Mouse (Mus musculus) neural tube, embryonic 13.5 days (tissue): ENCODE data around the gene Tdrkh. TPM values are rescaled to one million over a fixed set of nuclear protein-coding genes. Genes with fewer than 3 reads are reported as not detected.
A peak's percentile ranks its signal among the peaks of the same experiment; 100 is the strongest.

Experiments used
- ATAC-seq: fragments of 200-750 bp; cut with Nextera tagmentation; 2 replicates; pipeline ENCODE4 v1.8.0; 2017; ENCODE audit warnings: low read depth, mild to moderate bottlenecking, moderate TSS enrichment, moderate library complexity
- H3K27ac ChIP-seq: fragments of 300-500 bp; sonication (generic); replicated peaks from 2 replicates; pipeline ENCODE4 v1.5.1; 2015; ENCODE audit warnings: moderate library complexity, mild to moderate bottlenecking, inconsistent platforms
- H3K27me3 ChIP-seq: fragments of 300-500 bp; sonication (generic); 2 replicates; pipeline ENCODE4 v1.6.1; 2015; ENCODE audit warnings: mild to moderate bottlenecking, inconsistent platforms
- H3K36me3 ChIP-seq: fragments of 300-500 bp; sonication (generic); 2 replicates; pipeline ENCODE4 v1.6.1; 2015; ENCODE audit warnings: mild to moderate bottlenecking, inconsistent platforms
- H3K4me1 ChIP-seq: fragments of 300-500 bp; sonication (generic); replicated peaks from 2 replicates; pipeline ENCODE4 v1.6.1; 2015; ENCODE audit warnings: inconsistent platforms
- H3K4me2 ChIP-seq: fragments of 300-500 bp; sonication (generic); 2 replicates; pipeline ENCODE4 v1.6.1; 2015; ENCODE audit warnings: inconsistent platforms, mild to moderate bottlenecking, moderate library complexity
- H3K4me3 ChIP-seq: fragments of 300-500 bp; sonication (generic); 2 replicates; pipeline ENCODE4 v1.5.1; 2015; ENCODE audit warnings: mild to moderate bottlenecking, inconsistent platforms
- H3K9ac ChIP-seq: fragments of 300-500 bp; sonication (generic); 2 replicates; pipeline ENCODE4 v1.6.1; 2015; ENCODE audit warnings: moderate library complexity, mild to moderate bottlenecking, inconsistent platforms
- H3K9me3 ChIP-seq: fragments of 300-500 bp; sonication (generic); 2 replicates; pipeline ENCODE4 v1.6.1; 2016; ENCODE audit warnings: inconsistent platforms
- WGBS: fragments of 180-500 bp; shearing (Covaris S2); methylation state at CpG from one replicate; pipeline ENCODE4 v1.1.7; 2015; 5-methylcytosine and 5-hydroxymethylcytosine counted together
- polyA plus RNA-seq: library from polyadenylated mRNA; unstranded; fragments of >200 nt; fragmentation: Nextera tagmentation; extraction: Ambion mirVana; gene quantifications from 2 replicates; pipeline ENCODE4 v1.2.1, GENCODE M21; 2015

Tdrkh gene
- 51.0 and 51.9 TPM in 2 replicates for polyA plus RNA-seq

DNA sequence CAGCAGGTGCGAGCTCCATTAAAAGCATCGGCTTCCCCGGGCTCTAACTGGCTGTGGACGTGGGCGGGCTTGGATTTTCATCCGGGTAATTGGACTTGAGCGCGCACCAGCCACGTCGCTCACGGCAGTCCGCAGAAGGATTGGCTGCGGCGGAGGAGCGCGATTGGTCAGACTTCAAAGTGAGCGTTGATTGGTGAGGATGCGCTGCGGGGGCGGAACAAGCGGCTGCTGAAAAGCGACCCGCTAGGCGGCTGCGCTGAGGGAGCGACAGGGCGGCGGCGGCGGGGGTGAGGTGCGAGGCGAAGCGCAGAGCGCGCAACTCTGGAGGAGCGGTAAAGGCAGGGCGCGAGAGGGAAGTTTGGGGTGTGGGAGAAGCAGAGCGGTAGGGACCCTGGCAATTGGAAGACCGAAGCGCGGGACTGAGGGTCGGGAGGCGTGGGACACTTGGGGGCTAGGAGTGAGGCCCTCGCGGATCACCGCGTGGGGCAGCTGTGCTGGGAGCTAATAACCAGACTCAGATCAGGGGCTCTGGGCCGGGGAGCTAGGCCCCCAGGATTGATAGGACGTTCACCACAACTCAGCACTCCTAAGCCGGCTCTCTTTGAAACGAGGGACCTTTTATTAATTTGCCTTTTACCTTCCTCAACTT is at the start of gene Tdrkh:
Gene Tdrkh, plus strand, starts transcription at position 243 of the 649 bp plus-strand sequence.
- no peaks in the 10 kb centered on the region for H3K27me3 ChIP-seq
- H3K4me3 ChIP-seq = peak within 1 kb of the TSS; percentile 58
- H3K36me3 ChIP-seq = no peaks in the 10 kb centered on the region
- H3K9ac ChIP-seq = peak within 1 kb of the TSS; percentile 79
- H3K4me2 ChIP-seq = peak within 1 kb of the TSS; percentile 91
- 6% methylated on average over 52 of the region's 52 CpGs for WGBS
- no peaks in the 10 kb centered on the region for H3K9me3 ChIP-seq
- peak within 1 kb of the TSS; percentile 82 for H3K27ac ChIP-seq
- ATAC-seq = peak; percentile 99
- H3K4me1 ChIP-seq = peaks cover 23% of the 10 kb centered on the region

DNA sequence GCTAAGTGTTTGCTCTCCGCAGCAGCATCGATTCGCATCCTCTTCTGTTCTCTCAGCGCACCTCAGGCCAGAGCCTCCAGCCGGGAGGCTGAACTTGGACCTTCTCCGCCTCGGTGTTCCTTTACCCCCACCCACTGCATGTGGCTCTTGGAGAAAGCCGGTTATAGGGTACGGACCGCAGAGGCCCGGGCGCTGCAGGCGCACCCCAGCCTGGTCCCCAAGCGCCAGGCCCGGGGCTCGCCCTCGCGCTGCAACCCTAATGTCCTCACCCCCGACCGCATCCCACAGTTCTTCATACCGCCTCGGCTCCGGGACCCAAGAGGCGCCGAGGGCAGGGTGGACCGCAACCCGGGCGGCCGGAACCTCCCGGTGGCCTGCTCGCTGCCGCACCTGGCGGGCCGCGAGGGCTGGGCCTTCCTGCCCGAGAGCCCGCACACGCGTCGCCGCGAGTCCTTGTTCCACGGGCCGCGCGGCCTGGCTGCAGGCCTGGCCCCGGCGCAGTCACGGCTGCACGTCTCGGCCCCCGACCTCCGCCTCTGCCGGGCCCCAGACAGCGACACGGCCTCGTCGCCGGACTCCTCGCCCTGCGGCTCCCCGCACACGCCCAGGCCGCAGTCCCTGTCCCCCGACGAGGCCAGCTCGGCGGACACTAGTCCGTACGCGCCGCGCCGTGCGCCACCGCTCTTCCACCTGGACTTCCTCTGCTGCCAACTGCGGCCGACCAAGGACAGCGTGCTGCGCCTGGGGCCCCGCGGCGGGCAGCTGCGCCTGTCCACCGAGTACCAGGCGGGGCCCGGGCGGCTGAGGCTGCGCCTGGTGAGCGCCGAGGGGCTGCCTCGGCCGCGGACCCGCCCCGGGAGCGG is 49.6 kb upstream of the Tdrkh start:
- Histone ChIP-seq H3K36me3 (no peaks in the 10 kb centered on the region), H3K4me3 (peak overlapping the region; percentile 58), H3K9ac (peak overlapping the region; percentile 80), H3K27me3 (peaks cover 40% of the 10 kb centered on the region), H3K4me1 (peaks cover 5% of the 10 kb centered on the region; the same call in 1 of the 2 replicates), H3K27ac (0 out of 2 replicates have a peak overlapping the region, but pooled peaks have one; percentile 18), H3K4me2 (peak overlapping the region; percentile 75), H3K9me3 (no peaks in the 10 kb centered on the region)
- peak; percentile 71 for ATAC-seq
- 5% methylated on average over 92 of the region's 97 CpGs for WGBS

DNA sequence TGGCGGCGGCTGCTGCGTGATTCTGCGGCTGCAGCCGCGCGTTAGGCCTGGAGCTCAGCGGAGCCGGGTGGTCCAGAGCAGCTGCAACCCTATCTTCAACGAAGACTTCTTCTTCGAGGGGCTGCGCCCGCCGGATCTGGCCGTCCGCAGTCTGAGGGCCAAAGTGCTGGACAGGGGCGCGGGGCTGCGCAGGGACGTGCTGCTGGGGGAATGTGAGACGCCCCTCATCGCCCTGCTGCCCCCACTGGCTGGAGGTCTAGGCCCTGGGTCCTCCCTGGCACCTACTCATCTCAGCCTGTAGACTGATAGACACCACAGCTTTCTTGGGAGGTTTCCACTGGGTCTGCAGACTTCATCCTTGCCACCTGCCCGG is 48.9 kb upstream of the Tdrkh start:
- H3K4me1 ChIP-seq = peaks cover 5% of the 10 kb centered on the region; the same call in 1 of the 2 replicates
- peaks cover 40% of the 10 kb centered on the region for H3K27me3 ChIP-seq
- H3K9ac ChIP-seq = peak overlapping the region; percentile 80
- H3K9me3 ChIP-seq = no peaks in the 10 kb centered on the region
- H3K4me3 ChIP-seq = peak overlapping the region; percentile 58
- H3K27ac ChIP-seq = 0 out of 2 replicates have a peak overlapping the region, but pooled peaks have one; percentile 18
- ATAC-seq = peak; percentile 37
- peak overlapping the region; percentile 75 for H3K4me2 ChIP-seq
- H3K36me3 ChIP-seq = no peaks in the 10 kb centered on the region
- 3% methylated on average over 23 of the region's 23 CpGs for WGBS

DNA sequence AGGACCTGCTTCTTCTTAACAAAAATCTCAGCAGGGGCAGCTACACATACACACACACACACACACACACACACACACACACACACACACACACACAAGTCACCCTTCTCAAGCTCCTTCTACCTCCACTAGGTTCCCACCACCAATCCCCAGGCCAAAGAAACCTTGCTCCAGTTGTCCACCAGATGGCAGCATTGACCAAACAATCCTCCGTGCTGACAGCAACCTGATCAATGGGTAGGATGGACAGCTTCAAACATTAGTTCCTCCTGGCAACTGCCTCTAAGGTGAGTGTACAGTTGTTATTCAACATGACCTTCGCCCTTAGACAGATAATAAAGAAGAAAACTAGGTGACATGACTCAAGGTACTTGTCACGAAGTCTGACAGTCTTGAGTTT is 46.3 kb upstream of the Tdrkh start:
- no peak overlapping the region for H3K9ac ChIP-seq
- H3K36me3 ChIP-seq = no peaks in the 10 kb centered on the region
- H3K27ac ChIP-seq = no peak overlapping the region
- peak; percentile 32; the same call in 1 of the 2 replicates for ATAC-seq
- H3K4me1 ChIP-seq = peaks cover 10% of the 10 kb centered on the region
- H3K27me3 ChIP-seq = peaks cover 38% of the 10 kb centered on the region
- H3K9me3 ChIP-seq = no peaks in the 10 kb centered on the region
- 19% methylated on average over 3 of the region's 3 CpGs for WGBS
- no peak overlapping the region for H3K4me3 ChIP-seq
- no peak overlapping the region for H3K4me2 ChIP-seq

DNA sequence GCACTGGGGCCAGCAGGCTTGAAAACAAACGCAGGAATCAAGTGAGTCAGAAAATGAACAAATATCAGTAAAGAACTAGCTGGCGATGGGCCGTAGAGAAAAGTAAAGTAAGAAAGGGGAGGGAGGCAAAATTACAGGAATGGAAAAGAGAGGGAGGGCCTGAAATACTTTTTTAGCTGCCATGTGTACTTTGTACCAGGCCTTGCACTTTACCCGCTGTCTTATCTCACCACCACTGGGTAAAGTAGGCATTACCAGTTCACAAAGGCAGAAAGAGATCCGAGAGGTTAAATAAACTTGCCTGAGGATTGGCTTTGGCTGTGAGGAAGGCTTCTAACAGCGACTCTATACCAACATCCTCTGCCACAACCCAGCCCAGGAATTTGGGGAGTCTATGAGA is 45.6 kb upstream of the Tdrkh start:
- Histone ChIP-seq H3K4me2 (no peak overlapping the region), H3K27ac (no peak overlapping the region), H3K4me3 (no peak overlapping the region), H3K9ac (no peak overlapping the region), H3K27me3 (peaks cover 31% of the 10 kb centered on the region), H3K36me3 (no peaks in the 10 kb centered on the region), H3K4me1 (peaks cover 15% of the 10 kb centered on the region), H3K9me3 (no peaks in the 10 kb centered on the region)
- WGBS = 83% methylated on average over 6 of the region's 6 CpGs
- no peak for ATAC-seq

DNA sequence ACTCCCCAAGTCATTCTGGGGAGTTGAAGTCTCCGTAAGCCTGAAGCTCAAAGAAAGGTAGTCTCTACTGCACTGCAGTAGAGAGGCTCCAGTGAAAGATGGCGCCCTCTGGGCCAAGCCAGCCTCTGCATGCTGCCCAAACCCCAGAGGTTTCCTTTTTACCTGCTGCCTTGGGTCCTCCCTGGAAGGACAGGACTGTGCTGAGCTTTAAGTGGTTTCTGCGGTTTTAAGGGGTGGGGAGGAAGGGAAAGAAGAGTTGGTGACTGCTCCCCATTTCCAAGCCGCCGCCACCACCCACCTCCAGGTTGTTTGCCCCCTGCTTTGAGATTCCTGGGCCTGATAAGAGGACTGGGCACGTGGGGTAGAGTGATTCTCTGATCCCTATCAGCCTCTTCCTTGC is 44.4 kb upstream of the Tdrkh start:
- no peak for ATAC-seq

DNA sequence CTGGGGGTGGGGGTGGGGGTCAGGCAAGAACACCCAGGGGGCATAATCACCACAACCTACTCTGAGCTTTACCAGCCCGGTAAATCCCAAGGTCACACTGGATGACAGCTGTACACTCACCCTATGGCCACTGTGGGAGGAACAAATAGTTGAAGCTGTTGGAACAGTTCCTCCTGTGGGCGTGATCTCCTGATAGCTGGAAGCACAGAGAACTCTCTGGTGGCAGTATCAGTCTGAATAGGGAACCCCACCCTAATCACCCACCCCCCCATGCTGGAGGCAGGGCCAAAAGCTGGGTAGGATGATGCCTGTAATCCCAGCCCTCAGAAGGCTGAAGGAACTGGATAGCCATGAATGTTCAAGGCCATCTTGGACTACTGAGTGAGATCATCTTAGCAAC is 43.4 kb upstream of the Tdrkh start:
- Histone ChIP-seq H3K4me2 (no peak overlapping the region), H3K27me3 (peaks cover 30% of the 10 kb centered on the region), H3K9ac (no peak overlapping the region), H3K36me3 (no peaks in the 10 kb centered on the region), H3K27ac (no peak overlapping the region), H3K4me1 (peaks cover 26% of the 10 kb centered on the region), H3K4me3 (no peak overlapping the region), H3K9me3 (no peaks in the 10 kb centered on the region)
- WGBS = 64% methylated on average over 2 of the region's 2 CpGs
- no peak for ATAC-seq

More for the DNA sequence above, 44.4 kb upstream of the Tdrkh start:
- Histone ChIP-seq H3K27ac (no peak overlapping the region), H3K9ac (no peak overlapping the region), H3K4me1 (peaks cover 20% of the 10 kb centered on the region), H3K9me3 (no peaks in the 10 kb centered on the region), H3K4me3 (no peak overlapping the region), H3K4me2 (no peak overlapping the region), H3K36me3 (no peaks in the 10 kb centered on the region), H3K27me3 (peaks cover 33% of the 10 kb centered on the region)
- WGBS = 76% methylated on average over 6 of the region's 6 CpGs

DNA sequence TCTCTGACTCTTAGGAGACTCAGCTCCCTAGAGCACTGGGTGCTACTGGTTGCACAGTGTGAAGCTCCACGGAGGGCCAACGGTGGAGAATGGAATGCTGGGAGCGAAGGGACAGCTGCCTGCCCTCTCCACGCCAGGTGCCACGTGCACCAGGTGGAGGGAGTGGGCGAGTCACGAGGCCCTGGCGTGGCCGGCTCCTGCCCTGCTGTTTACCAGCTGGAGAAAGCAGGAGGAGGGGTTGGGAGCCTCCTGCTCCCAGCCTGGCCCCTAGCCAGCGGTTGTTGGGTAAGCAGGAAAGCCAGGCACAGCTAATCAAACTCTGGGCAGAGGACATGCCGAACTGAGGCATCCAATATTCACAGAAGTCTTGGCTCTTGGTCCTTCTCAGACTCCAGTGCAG is 41.4 kb upstream of the Tdrkh start:
- Histone ChIP-seq H3K4me1 (peaks cover 26% of the 10 kb centered on the region), H3K9ac (0 out of 2 replicates have a peak overlapping the region, but pooled peaks have one; percentile 38), H3K36me3 (no peaks in the 10 kb centered on the region), H3K4me3 (0 out of 2 replicates have a peak overlapping the region, but pooled peaks have one; percentile 4), H3K27ac (no peak overlapping the region), H3K4me2 (peak overlapping the region; percentile 50), H3K9me3 (no peaks in the 10 kb centered on the region), H3K27me3 (peaks cover 14% of the 10 kb centered on the region)
- ATAC-seq = peak; percentile 54
- WGBS = 6% methylated on average over 11 of the region's 11 CpGs

DNA sequence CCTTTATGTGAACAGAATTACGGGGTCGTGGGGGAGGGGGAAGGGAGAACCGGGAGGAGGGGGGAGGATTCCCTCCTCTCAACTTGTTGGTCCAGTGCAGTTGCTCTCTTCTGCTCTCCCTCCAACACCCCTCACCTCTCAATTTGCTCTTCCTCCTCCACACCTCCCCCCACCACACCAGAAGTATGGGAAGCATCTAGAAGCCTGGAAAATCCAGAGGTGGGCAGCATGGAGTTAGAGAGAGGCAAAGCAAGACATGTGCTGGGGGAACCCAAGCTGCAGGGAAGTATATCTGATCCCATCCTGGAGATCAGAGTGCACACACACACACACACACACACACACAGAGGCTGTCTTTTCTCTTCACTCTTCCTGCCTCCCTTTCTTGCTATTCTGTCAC is 41.0 kb upstream of the Tdrkh start:
- H3K4me3 ChIP-seq = 0 out of 2 replicates have a peak overlapping the region, but pooled peaks have one; percentile 4
- ATAC-seq = peak; percentile 4; the same call in 1 of the 2 replicates
- H3K4me2 ChIP-seq = peak overlapping the region; percentile 50
- H3K27me3 ChIP-seq = peaks cover 14% of the 10 kb centered on the region
- H3K36me3 ChIP-seq = no peaks in the 10 kb centered on the region
- no peak overlapping the region for H3K27ac ChIP-seq
- WGBS = 10% methylated on average over 3 of the region's 3 CpGs
- no peaks in the 10 kb centered on the region for H3K9me3 ChIP-seq
- 0 out of 2 replicates have a peak overlapping the region, but pooled peaks have one; percentile 38 for H3K9ac ChIP-seq
- peaks cover 26% of the 10 kb centered on the region for H3K4me1 ChIP-seq

DNA sequence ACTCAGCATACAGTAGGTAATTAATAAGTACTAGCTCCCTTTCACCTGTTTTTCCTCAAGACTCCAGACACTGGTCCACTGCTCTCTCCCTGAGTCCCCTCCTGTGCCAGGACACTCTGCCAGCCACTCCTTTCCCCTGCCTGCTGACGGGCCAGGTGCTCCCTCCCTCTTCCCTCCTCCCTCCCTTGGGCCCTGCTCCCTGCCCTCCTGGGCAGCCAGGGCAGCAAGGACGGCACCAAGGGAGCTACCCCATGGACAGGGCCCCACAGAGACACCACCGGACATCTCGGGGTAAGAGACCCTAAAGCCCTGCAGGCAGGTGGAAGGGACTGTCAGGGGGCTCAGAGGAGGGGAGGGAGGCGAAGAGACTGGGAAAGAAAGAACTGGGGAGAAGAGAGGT is 40.4 kb upstream of the Tdrkh start, which contains the start of gene Rorc:
Gene Rorc, plus strand, starts transcription at position 154 of the 400 bp plus-strand sequence.
- peaks cover 26% of the 10 kb centered on the region for H3K4me1 ChIP-seq
- WGBS = 17% methylated on average over 5 of the region's 5 CpGs
- 0 out of 2 replicates have a peak, but pooled peaks have one; percentile 5 for ATAC-seq
- H3K27me3 ChIP-seq = peaks cover 14% of the 10 kb centered on the region
- peak within 1 kb of the TSS; percentile 8 for H3K4me3 ChIP-seq
- H3K36me3 ChIP-seq = no peaks in the 10 kb centered on the region
- no peaks in the 10 kb centered on the region for H3K9me3 ChIP-seq
- peak within 1 kb of the TSS; percentile 50 for H3K4me2 ChIP-seq
- H3K27ac ChIP-seq = no peak within 1 kb of the TSS
- peak within 1 kb of the TSS; percentile 38; the same call in 1 of the 2 replicates for H3K9ac ChIP-seq

DNA sequence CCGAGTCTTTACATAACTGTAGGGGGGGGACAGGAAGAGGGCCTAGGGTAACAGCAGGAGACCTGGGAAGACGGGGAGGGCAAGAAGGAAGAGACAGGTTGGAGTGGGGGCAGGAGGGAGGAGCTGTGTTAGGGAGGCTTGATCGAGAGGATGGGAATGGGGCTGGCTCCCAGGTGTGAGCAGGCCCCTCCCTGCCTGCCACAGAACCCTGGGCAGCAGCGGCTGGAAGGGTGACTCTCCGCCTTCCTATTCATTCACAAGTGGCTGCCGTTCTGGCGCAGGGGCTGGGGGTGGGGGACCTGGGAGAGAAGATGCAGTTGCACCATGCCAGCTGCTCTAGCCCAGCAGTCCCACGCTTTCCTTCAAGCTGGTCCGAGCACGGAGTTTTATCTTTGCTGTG is 40.0 kb upstream of the Tdrkh start:
- Histone ChIP-seq H3K4me2 (peak overlapping the region; percentile 45), H3K27me3 (peaks cover 14% of the 10 kb centered on the region), H3K9me3 (no peaks in the 10 kb centered on the region), H3K27ac (no peak overlapping the region), H3K9ac (peak overlapping the region; percentile 34; the same call in 1 of the 2 replicates), H3K4me1 (peaks cover 26% of the 10 kb centered on the region), H3K4me3 (peak overlapping the region; percentile 8), H3K36me3 (no peaks in the 10 kb centered on the region)
- 4% methylated on average over 10 of the region's 10 CpGs for WGBS
- peak; percentile 38 for ATAC-seq

DNA sequence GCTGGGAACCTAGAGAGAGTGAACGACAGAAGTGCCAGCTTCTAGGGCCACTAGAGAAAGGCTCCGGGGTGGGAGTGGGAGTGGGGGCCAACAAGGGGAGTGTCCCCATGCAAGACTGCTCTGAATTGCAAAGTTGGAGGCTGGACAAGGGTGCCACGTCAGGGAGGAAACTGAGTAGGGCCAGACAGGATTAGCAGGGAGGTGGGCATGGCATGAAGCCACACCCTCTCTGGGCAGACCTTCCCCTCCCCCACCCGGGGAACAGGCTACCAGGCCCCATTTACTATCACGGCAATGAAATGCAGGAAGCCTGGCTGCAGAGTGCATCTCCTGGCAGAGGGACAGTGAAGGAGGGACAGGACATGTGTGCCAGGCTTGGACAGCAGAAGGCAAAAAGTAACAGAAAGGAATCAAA is 39.5 kb upstream of the Tdrkh start:
- 1% methylated on average over 5 of the region's 5 CpGs for WGBS
- peaks cover 14% of the 10 kb centered on the region for H3K27me3 ChIP-seq
- H3K9me3 ChIP-seq = no peaks in the 10 kb centered on the region
- H3K36me3 ChIP-seq = no peaks in the 10 kb centered on the region
- peak overlapping the region; percentile 8 for H3K4me3 ChIP-seq
- H3K27ac ChIP-seq = no peak overlapping the region
- H3K4me1 ChIP-seq = peaks cover 26% of the 10 kb centered on the region
- H3K4me2 ChIP-seq = peak overlapping the region; percentile 45
- ATAC-seq = peak; percentile 21; the same call in 1 of the 2 replicates
- peak overlapping the region; percentile 34; the same call in 1 of the 2 replicates for H3K9ac ChIP-seq
